Mouse (Mus musculus) kidney, adult 9 months (tissue): ENCODE results near the gene Scgb1a1.
"Not testable (repeated sequence)": the region's sequence is repeated elsewhere in the genome, so short reads cannot be mapped to it uniquely, and the experiment has no call there.

Experiments used
- DNase-seq: peaks from one replicate; pipeline ENCODE4 v3.0.0; 2022

Scgb1a1 gene

DNA sequence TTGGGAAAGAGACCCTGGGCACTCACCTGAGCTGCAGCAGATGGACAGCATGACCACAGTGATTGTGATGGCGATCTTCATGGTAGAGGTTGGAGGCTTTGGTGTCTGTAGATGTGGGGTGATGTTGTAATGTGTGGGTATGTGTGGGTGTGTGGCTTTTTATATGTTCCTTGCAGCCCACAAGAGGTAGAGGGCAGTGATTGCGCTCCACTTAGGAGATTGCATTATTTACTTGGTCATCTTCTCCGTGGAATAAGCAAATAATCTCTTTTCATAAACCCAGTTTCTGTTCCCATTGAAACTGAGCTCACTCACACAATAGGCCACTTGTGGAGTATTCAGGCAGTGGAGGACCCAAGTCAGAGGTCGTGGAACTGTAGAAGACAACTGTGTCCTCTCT, at the start of gene Scgb1a1:
Scgb1a1 (minus strand) TSS at position 138 of the 400 bp plus-strand sequence.
- DNase-seq: no peak

DNA sequence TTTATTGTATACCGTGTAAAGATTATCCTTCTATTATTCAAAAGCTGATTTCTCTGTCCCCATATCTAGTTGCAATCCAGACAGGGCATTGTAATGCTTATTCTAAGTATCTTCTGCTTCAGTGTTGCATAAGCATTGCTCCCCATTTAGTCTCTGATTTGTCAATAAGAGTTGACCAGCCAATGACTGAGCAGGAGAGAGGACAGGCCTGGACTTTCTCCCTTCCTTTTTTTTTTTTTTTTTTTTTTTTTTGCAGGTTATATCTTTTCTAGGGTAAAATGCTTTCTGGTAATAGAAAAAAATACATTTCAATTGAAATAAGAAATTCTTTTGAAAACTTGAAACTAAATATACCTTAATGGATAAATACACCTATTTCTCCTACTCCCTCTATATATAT, 49.4 kb upstream of the Scgb1a1 start:
- DNase-seq: no peak

DNA sequence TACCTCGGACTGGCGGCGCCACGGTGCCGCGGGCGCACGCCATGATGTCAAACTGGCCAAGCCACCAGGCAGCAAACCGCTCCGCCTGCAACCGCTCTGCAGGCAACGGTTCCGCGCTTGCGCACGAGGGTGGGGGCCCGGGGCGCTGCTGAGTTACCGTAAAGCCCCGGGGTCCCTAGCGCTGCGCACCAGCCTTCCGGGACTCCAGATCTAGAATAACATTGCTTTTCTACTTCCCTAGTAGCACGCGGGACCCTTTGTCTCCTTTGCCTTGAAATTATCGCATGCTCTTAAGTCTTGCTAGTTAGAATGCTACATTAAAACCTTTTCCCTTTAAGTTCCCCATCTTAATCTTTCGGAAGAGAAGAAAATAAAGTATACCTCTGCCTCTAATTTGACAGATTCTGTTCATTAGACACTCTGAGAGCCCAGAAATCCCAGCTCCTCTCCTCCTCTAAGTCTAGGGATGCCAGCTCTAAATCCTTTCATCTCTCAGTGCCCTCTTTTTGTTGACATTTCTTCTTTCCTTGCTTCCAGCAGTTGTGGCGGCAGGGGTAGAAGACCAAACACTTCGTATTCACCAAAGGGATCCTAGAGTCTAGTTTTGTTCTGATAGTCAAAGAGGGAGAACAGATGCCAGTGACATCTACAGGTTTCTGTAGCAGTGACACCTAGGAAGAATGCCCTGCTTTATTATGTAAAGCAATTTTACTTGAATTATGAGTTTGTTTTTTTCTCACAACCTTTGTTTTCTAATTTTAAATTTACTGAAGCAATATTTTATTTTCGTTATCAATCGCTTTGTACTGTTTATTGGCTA, 48.0 kb upstream of the Scgb1a1 start, which contains the start of gene Asrgl1:
Asrgl1 (minus strand) TSS at position 125 of the 820 bp plus-strand sequence.
- DNase-seq: peak; percentile 87

DNA sequence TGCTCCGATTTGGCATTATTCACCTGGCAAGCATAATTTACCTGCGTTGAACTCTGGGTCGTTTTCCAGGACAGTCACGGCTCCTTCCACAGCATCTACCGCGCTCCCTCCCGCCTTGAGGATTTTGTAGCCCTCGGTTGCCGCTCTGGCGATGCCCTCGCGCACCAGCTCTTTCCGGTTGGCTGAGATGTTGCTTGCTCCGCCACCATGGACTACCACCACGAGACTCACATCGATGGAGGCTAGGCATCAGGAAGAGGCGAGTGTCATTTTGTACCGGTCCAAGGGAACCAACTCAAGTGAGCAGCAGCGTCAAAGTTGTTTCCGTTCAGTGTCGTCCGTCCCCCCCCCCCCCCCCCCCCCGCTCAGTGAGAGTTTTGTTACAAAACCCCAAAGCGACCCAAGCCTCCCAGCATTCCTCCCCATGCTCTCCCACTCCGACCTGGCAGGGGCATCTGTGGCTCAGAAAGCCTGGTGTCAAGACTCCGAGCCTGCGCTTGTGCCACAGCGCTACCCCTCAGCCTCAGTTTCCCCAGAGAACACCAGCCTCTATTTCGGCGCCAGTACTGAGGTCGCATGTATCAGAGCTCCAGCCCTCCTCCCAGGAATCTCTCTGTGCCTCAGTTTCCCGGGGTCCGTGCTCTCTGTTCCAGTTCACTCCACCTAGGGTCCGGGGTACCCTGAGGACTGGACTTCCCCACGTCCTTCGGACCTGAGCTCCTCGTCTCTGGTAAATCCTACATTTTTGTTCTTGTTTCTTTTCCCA, 47.2 kb upstream of the Scgb1a1 start:
- DNase-seq: peak; percentile 24

DNA sequence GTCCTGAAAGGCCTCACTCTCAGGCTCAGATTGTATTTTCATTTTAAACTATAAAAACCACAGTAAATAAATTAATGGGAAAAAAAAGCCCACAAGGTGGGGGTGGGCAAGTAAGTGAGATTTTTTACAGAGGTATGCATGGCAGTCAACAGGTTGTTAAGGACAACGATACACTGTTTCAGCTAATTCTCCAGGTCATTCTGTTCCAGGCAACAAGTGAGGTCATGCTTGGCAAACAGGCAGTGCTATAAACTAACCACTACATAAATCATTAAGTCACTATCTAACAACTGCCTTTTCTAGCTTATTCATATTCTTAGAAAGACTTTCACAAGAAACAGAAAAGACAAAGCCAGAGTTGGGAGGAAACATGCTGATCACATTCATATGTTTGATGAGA, 42.2 kb upstream of the Scgb1a1 start:
- no peak for DNase-seq

DNA sequence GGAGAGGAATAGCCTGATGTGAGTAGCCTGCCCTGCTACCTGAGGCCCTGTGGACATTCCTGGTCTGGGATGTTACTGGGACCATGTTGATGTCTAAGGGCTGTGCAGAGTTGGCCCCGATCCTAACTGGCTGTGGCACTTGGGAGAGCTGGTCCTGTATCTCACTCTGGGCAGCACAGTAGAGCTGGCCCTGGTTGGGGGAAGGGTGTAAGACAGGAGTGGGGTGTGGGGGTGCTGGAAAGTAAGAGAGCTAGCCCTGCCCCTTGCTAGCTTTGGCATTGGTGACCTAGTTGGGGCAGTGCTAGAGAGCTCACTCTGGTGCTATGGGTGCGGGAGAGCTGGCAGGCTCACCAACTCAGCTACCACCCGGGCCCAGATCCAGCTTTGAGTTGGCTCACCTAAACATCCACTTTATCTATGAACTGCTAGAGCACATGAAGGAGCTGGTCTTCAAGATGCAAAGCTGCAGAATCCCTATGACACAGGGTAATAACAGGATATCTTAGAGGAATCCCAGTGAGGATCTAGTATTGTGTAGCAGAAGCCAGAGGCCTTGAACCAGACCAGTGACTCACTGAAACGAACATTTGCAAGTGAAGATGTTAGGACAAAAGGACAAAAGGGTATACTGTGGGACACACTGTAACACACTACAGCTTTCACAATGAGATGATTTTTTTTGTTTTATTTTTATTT, 40.9 kb upstream of the Scgb1a1 start:
- DNase-seq: no peak

DNA sequence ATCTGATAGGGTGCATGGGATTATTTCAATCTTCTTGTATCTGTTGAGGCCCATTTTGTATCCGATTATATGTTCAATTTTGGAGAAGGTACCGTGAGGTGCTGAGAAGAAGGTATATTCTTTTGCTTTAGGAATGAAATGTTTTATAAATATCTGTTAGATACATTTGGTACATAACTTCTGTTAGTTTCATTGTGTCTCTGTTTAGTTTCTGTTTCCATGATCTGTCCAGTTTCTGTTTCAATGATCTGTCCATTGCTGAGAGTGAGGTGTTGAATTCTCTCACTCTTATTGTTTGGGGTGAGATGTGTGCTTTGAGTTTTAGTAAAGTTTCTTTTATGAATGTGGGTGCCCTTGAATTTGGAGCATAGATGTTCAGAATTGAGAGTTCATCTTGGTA, 36.2 kb upstream of the Scgb1a1 start:
- DNase-seq: not testable (repeated sequence)

DNA sequence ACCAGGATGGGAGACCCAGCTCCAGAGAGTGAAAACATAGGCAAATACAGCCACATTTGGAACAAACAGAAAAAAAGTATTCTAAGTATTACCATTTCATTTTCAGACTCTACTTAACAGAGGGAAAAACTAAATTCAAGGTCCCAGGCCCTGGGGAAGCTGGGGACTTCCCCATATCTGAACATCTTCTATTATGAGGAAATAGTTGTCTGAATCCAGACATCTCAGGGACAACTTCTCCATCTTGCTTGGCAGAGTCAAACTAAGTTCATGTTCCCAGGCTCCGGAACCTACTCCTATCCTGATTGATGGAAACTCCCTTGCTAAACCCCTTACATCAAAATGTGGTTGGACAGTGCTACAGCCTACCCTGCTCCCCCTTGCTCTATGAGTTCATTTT, 34.6 kb upstream of the Scgb1a1 start:
- no peak for DNase-seq

DNA sequence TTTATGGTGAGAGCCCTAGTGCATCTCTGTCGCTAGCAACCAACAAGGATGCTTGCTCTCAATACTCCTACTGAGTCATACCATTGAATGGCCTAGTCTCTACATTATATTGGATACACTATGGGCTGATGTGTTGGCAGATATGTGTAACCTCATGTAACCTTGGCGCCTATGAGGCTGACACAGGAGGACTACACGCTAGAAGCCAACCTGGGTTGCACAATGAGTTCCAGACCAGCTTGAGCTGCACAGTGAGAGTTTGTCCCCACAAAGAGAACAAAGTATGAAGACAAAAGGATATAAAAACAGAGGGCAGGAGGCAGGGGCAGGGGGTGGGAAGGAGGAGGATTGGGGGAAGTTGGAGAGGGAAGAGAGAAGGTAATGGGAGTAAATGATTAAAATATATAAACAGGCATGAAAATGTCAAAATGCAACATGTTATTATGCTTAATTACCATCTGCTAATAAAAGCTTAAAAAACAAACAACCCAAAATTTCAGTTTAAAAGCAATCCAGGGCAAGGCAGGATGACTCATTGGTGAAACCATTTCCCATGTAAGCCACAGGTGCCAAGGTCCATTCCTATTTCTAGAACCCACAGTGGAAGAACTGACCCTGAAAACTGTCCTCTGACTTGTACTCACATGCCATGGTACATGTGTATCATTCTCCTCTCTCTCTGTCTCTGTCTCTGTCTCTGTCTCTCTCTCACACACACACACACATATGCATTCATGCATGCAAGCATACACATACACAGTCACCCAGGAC, 32.1 kb upstream of the Scgb1a1 start:
- DNase-seq: no peak

DNA sequence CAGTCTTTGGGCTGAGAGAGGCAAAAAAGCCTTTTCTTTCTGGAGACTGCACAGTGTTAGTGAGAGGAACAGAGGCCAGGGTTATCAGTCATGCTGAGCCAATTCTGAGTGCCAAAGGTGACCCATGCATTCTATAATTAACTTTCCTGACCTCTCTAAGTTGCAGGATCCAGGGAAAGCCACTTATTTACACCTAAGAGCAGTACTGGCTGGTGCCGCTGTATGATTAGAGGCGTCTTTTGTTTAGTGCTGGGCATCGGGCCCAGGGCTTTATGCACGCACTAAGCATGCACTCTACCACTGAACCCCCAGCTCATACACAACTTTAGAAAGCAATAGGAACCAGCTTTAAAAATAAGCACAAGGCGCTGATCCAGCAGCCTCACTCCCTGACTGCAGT, 29.5 kb upstream of the Scgb1a1 start:
- peak; percentile 19 for DNase-seq

DNA sequence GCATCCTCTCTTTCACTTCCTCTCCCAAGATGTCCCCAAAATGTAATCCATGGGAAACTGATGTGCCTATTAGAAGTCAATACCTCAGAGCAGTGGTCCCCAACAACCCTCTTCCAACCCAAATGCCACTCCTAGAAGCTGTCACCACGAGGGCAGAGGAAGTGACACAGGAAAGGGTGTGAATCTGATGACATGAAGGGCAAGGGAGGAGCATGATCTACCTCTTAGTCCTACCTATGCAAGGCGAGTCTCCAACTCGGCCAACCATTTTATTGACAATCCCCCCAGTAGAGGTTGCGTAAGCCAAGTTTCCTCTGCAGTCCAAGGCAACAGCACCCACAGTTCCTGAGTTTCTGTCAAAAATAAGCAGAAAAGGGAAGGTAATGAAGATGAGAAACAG, 28.5 kb upstream of the Scgb1a1 start:
- no peak for DNase-seq

DNA sequence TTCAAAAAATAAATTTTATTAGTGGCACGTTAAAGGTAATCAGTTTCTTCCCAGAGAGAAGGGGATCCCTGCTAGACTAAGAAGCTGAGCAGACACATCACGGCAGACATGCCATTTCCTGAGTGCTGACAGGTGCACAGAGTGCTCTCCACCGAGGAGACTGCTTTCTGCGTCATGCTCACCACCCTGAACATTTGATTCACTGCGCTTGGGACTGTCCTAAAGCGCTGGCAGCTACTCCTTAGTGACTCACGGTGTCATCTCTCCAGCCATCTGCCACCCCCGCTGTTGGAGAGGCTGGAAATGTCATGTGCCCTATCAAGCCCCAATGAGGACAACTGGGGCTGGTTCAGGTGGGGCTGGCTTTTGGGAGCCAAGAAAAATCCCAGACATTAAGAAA, 24.3 kb upstream of the Scgb1a1 start:
- no peak for DNase-seq

DNA sequence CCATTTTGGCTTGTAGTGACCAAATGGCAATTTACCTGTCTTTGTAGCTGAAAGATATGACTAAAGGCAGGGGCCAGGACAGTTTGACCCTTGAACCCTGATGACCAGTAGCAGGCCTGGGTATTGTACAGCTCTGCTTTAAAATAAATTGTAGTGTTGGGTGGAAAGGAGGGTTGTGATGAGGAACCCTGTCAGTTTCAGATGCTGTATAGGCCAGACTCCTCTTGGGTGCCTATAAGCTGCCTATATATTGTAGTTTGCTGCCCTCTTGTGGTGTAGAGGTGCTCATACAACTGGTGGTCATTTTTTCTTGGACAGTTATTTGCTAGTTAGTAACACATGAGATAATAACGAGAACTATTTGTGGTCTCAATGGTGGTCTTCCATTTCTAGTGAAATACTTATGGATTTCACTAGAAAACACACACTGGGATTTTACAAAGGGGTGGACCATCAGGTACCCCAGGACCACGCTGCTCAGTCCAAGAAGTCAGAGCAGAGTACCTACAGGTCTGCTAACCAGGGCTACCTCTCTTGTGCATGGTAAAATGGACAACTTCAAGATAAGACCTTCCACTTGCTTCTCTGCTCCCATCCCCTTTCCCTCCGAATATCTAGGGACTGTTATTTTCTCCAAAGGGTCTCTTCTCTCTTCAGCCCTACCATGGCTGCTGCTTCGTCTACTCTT, 22.6 kb upstream of the Scgb1a1 start:
- peak; percentile 76 for DNase-seq

DNA sequence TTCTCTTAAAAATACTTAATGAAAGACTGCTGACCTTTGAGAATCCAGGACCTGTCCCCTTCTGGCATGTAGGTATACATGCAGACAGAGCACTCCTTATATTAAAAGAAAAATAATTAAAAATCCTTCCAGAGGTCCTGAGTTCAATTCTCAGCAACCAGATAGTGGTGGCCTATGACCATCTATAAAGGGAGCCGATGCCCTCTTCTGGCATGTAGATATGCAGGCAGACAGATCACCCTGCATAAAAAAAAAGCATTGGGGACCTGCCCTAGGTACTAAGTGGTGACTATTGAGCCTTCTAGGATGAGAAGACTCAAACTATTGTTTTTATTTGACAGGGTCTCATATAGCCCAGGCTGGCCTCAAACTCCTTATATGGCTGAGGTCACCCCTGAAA, 20.8 kb upstream of the Scgb1a1 start:
- DNase-seq: no peak

DNA sequence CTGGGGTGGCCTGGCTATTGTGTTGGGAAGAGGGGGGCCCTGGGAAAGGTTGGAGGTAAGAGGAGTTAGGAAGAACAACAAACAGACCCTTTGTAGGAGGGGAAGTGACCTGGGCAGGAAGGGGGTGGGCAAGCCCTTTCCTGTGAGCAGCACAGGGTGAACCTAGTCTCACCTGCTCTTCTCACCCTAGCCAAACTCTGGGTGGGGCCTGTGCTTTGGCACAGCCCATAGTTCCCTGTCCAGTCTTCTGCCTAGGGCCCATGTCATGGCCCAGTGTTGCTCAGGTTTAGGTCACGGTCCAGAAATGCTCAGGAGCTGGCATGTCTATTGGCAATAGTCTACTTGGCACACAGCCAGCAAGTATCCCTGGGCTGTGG, 19.6 kb upstream of the Scgb1a1 start:
- DNase-seq: no peak

DNA sequence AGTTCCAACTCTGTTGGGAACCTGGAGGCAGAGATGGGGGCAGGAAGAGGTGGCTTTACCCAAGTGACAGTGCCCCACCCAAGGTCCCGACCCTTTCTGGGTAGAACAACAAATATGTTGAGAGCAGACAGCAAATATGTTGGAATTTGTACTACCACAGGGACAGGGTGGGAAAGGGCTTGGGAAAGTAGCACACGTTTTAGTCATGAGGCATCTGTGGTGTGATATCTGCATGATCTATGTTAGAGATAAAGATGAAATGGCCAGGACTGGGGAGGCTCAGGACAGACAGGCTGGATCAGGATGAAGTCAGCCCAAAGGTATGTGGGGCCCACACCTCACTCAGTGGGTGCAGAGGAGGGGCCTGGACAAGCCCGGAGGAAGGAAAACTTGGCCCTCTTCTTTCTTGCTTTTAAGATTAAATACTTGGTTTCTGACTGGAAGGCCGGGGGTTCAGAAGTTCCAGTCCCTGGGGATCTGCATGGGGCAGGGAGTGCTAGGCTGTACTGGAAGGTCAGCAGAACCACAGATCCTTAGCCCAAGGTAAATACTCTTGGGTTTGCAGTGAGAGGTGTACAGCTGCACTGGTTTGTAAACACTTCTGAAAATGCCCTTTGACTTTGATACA, 19.1 kb upstream of the Scgb1a1 start:
- no peak for DNase-seq

DNA sequence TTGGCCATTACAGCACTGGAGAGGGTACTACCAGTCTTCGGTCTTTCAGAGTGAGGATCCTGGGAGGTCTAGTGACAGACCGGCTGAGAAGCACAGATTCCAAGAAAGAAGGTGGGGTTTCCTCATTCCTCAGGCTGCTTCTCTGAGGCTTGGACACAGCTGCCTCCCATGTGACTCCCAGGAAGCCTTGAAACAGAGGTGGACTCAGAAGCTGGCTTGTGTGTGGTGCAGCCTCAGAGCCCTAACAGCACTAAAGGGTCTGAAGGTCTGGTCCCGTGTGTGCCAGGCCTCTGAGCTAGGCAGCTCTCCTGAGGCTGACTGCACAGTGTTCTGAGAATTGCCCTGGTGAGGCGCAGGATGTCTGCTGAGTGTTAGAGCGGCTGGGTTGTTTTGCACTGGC, 18.3 kb upstream of the Scgb1a1 start:
- DNase-seq: peak; percentile 18

DNA sequence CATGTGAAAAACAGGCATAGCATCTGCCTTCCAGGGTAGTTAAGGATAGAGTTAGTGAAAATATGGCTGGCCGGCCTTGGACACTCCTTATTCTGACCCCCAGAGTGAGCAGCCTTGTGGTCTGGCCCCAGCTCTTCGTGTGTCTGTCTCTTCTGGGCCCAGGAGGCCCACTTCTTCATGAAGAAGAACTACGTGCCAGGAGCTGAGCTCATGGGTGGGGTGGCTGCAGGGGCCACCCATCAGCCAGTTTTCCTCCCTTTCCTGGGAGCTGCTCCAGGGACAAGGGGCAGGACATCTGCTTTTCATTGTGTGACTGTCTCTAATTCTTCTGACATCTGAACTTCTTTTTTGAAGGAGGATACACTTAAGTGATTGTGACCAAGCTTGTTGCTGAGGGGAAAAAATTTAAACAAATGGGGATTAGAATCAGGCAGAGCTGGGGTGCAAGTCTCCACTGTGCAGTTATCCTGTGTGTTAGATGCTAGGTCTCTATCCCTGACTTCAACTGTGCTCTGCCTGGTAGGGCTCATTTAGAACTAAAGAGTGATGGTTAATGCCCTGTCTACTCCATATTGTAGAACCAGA, 17.4 kb upstream of the Scgb1a1 start:
- DNase-seq: no peak

DNA sequence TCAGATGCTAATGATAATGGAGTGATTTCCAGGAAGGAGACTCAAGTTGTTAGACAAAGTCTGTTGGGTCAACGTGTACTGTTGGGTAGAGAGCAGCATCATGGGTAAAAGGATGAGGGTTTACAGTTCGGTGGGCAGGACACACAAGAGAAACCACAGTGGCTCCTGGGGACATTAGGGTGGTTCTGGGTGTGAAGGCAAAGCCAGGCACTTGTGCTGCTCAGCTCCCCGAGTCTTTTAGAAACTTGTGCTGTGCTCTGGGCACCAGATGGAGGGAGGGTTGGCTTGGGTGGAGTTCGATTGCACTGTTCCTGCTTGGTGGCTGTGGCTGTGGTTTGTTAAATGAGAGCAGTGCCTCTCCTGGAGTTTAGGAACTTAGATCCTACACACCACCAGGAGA, 16.2 kb upstream of the Scgb1a1 start:
- DNase-seq: no peak

DNA sequence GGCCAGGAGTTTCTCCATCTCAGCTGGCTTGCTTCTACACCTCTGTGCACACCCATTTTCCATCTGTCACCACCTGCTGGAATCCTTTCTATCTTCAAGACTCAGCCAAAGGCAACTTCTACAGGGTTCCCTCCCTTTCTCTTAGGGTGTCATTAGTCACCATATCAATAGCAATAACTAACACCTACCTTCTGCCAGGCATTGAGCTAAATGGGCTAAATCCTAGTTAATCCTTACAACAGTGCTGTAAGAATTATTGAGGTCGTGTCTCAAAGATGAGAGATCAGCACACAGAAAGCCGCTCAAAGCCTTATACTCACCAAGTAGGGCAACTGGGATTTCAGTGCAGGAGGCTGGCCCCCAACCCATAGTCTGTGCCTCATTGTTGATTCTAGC, 13.3 kb upstream of the Scgb1a1 start:
- no peak for DNase-seq

DNA sequence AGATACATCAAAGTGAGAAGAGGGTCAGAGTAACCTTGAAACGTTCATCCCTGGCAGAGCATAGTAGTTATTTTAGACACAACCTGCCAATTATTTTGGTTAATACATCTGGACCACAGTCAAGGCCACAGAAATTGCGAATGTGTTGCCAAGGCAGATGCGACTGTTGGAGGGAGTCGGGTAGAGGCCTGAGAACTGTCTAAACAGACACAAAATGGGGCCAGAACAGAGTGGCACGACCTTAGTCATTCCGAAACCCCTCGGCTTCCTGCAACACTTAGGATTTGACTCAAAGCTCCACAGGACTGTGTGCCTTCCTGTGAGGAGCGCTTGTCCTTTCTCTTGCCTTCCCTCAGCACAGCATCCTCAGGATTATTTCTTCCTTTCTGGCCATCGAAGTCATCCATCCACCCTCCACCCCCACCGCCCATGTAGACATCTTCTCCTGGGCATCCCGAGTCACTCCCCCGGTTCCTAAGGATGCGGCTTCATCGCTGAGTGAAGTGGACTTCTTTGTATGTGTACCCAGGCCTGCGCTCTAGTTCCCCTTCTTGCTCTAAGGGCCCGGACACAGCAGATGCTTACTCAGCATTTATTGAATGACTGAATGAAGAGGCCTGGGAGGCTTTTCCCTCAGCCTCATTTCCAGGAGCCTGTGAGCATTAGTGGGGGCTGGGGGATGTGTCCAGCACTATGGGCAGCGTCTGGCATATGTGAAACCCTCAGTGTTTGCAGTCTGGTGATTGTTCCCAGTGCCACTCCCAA, 12.7 kb upstream of the Scgb1a1 start:
- no peak for DNase-seq
